Mouse (Mus musculus) lung, embryonic 14.5 days (tissue): ENCODE measurements around the gene Slc34a1. TPM values are rescaled to one million over a fixed set of nuclear protein-coding genes. Genes with fewer than 3 reads are reported as not detected.
A peak's percentile ranks its signal among the peaks of the same experiment; 100 is the strongest.

Source experiments
- ATAC-seq: fragments of 200-750 bp; cut with Nextera tagmentation; 2 replicates; pipeline ENCODE4 v1.8.0; 2017; ENCODE audit warnings: mild to moderate bottlenecking, moderate TSS enrichment, moderate library complexity; ENCODE audit not compliant: insufficient read depth
- DNase-seq: peaks from one replicate; pipeline ENCODE4 v3.0.0-alpha.2; 2015
- H3K27ac ChIP-seq: fragments of 300-500 bp; sonication (generic); 2 replicates; pipeline ENCODE4 v1.5.1; 2014; ENCODE audit warnings: low read depth, mild to moderate bottlenecking, moderate library complexity
- H3K27me3 ChIP-seq: fragments of 300-500 bp; sonication (generic); 2 replicates; pipeline ENCODE4 v1.6.1; 2014; ENCODE audit warnings: low read length, control low read depth; ENCODE audit not compliant: insufficient read depth
- H3K36me3 ChIP-seq: fragments of 300-500 bp; sonication (generic); 2 replicates; pipeline ENCODE4 v1.6.1; 2014; ENCODE audit warnings: control low read depth; ENCODE audit not compliant: insufficient read depth
- H3K4me1 ChIP-seq: fragments of 300-500 bp; sonication (generic); 2 replicates; pipeline ENCODE4 v1.6.1; 2014; ENCODE audit warnings: antibody characterized with exemption, control low read depth; ENCODE audit not compliant: insufficient read depth
- H3K4me2 ChIP-seq: fragments of 300-500 bp; sonication (generic); 2 replicates; pipeline ENCODE4 v1.6.1; 2014; ENCODE audit warnings: mild to moderate bottlenecking
- H3K4me3 ChIP-seq: fragments of 300-500 bp; sonication (generic); 2 replicates; pipeline ENCODE4 v1.5.1; 2014; ENCODE audit warnings: low read depth, low read length
- H3K9ac ChIP-seq: fragments of 300-500 bp; sonication (generic); 2 replicates; pipeline ENCODE4 v1.6.1; 2014
- H3K9me3 ChIP-seq: fragments of 300-500 bp; sonication (generic); 2 replicates; pipeline ENCODE4 v1.6.1; 2016; ENCODE audit warnings: low read depth, low read length, control low read depth
- CTCF ChIP-seq: IDR thresholded peaks from 2 replicates; pipeline ENCODE4 v1.5.1; 2016; ENCODE audit warnings: antibody characterized with exemption, low read depth
- WGBS: fragments of 180-500 bp; shearing (Covaris S2); extraction: QIAGEN DNeasy Blood & Tissue Kit; methylation state at CpG from one replicate; pipeline ENCODE4 v1.1.7; 2014; 5-methylcytosine and 5-hydroxymethylcytosine counted together
- polyA plus RNA-seq: library from polyadenylated mRNA; unstranded; fragments of >200 nt; fragmentation: Nextera tagmentation; extraction: Ambion mirVana; gene quantifications from 2 replicates; pipeline ENCODE4 v1.2.1, GENCODE M21; 2014

Gene Slc34a1
- polyA plus RNA-seq, 1 experiment from 2014 or later, result not detected

DNA sequence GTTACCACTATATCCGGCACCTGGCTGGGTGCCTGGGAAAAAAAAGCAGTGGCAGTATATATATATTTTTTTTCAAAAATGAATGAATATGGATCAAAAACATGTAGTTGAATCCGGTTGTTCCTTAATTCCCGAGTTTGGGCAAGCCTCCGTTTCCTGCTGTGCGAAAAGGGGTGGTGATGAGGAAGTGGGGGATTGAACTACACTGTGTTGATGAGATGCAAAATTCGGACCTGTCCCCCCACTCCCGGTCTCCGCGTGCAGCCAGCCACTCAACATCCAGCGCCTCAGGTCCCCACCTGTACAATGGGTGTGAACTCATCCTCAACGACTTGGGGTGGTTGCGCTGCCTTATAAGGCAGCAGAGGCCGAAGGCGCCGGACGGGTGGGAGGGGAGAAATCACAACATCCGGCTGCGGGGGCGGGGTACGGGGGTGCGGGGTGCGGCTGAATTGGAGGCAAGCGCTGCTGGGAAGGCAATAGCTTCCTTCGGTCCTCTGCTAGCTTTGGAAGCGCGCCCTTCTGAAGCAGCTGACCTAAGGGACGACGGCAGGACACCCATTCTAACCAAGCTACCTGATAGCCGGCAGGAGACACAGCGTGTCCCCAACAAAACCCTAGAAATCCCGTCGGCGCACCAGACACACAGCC lies 46.4 kb downstream of the Slc34a1 start:
- Histone ChIP-seq H3K27me3 (no peaks in the 10 kb centered on the region), H3K4me3 (peak overlapping the region; percentile 93), H3K9me3 (no peaks in the 10 kb centered on the region), H3K9ac (peak overlapping the region; percentile 50), H3K4me1 (peaks cover 10% of the 10 kb centered on the region), H3K36me3 (peaks cover 5% of the 10 kb centered on the region), H3K27ac (peak overlapping the region; percentile 94), H3K4me2 (peak overlapping the region; percentile 89)
- no peak for TF ChIP-seq CTCF
- under 1% methylated on average over 33 of the region's 33 CpGs for WGBS
- peak; percentile 84 for ATAC-seq
- DNase-seq, result peak; percentile 87

DNA sequence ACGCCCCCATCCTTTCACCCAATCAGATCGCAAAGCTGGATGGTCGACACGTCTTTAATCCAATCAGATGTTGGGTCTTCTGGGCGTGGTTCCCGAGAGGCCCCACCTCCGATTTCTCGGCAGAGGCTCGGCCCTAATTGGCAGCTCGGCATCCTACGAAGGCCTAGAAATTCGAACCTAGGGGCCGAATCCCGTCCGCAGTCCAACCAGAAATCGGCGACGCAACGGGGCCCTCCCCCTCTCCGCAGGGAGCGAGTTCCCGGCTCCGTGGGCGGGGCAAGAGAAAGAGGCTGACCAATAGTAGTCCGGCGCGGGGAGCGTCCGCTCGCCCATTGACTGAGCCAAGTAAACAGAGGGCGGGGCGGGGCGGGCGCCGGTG lies 46.9 kb downstream of the Slc34a1 start, which contains the start of gene Grk6:
Gene Grk6 (plus strand): TSS at position 136 of the 379 bp plus-strand sequence.
- H3K27me3 ChIP-seq, result no peaks in the 10 kb centered on the region
- WGBS, result 1% methylated on average over 34 of the region's 35 CpGs

DNA sequence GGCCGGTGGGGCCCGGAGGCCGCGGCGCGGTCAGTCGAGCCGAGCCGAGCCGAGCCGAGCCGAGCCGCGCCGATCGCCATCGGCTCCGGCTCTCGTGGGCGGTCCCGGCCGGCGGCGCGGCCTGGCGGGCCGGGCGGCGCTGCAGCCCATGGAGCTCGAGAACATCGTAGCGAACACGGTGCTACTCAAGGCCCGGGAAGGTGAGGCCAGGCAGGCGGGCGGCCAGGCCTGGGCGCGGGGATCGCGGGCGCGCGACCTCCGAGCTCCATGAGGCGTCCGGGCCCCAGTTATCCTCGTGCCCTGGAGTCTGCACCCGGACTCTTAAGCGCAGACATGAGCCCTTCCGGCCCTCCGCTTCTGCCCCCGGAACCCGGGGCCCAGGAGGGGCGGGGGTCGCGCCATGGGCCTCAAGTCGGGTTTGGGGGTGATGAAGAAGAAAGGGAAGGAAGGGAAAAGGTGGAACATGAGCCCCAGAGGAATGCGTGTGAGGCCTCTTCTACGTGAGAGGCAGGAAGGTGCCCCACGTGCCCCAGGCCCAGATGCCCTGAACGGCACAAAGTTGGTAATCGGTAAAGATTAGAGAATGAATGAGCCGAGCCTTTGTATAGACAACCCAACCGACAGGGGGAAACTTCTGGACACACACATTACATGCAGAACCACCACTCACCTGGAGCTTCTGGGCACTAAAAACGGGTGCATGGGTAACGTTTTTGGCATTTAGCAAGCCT lies 47.5 kb downstream of the Slc34a1 start:
- peak; percentile 24; the same call in 1 of the 2 replicates for TF ChIP-seq CTCF
- peaks cover 10% of the 10 kb centered on the region for H3K4me1 ChIP-seq
- peak overlapping the region; percentile 89 for H3K4me2 ChIP-seq
- H3K9me3 ChIP-seq, result no peaks in the 10 kb centered on the region
- ATAC-seq (no peak), DNase-seq (no peak)
- no peaks in the 10 kb centered on the region for H3K27me3 ChIP-seq
- peak overlapping the region; percentile 93 for H3K4me3 ChIP-seq
- under 1% methylated on average over 66 of the region's 66 CpGs for WGBS
- H3K36me3 ChIP-seq, result peaks cover 16% of the 10 kb centered on the region
- H3K9ac ChIP-seq, result peak overlapping the region; percentile 96
- H3K27ac ChIP-seq, result peak overlapping the region; percentile 94

More for the DNA sequence above, 46.9 kb downstream of the Slc34a1 start, which contains the start of gene Grk6:
- Histone ChIP-seq H3K4me2 (peak within 1 kb of the TSS; percentile 89), H3K36me3 (peaks cover 10% of the 10 kb centered on the region), H3K4me3 (peak within 1 kb of the TSS; percentile 93), H3K9ac (peak within 1 kb of the TSS; percentile 96), H3K9me3 (no peaks in the 10 kb centered on the region), H3K4me1 (peaks cover 10% of the 10 kb centered on the region), H3K27ac (peak within 1 kb of the TSS; percentile 94)
- TF ChIP-seq CTCF, result no peak
- peak; percentile 96 for ATAC-seq
- peak; percentile 100 for DNase-seq

DNA sequence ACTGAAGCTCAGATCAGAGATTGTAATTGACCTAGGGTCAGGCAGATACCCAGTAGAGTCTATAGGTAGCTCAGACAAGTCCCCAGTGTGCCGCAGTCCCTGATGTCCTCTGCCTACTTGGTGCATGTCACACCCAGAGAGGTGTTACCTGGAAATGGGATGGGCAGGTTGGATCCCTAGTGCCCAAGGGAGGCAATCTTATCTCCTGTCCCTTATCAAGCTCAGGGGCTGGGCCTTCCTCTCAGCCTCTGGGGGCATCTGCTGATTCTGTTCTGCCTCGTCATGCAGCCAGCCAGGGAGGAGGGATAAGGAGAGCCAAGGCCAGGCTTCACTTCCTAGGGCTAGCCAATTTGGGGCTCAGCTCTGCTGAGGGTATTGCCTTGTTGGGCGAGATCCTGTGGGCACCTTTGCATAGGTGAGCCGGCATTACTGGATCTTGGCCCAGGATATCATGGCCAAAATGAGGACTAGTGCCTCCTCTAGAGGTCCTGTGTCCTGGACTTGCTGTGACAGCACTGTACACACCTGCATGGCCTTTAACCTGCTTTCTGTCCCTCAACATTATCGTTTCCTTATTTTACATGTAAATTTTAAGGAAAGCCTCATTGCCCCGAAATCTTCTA lies 48.6 kb downstream of the Slc34a1 start:
- no peak for DNase-seq
- ATAC-seq, result no peak
- H3K4me3 ChIP-seq, result peak overlapping the region; percentile 93
- WGBS, result 71% methylated on average over 6 of the region's 6 CpGs
- no peaks in the 10 kb centered on the region for H3K9me3 ChIP-seq
- H3K36me3 ChIP-seq, result peaks cover 27% of the 10 kb centered on the region
- no peak for TF ChIP-seq CTCF
- H3K4me1 ChIP-seq, result peaks cover 10% of the 10 kb centered on the region
- H3K9ac ChIP-seq, result peak overlapping the region; percentile 96
- H3K4me2 ChIP-seq, result peak overlapping the region; percentile 89
- no peak overlapping the region for H3K27ac ChIP-seq
- H3K27me3 ChIP-seq, result no peaks in the 10 kb centered on the region

DNA sequence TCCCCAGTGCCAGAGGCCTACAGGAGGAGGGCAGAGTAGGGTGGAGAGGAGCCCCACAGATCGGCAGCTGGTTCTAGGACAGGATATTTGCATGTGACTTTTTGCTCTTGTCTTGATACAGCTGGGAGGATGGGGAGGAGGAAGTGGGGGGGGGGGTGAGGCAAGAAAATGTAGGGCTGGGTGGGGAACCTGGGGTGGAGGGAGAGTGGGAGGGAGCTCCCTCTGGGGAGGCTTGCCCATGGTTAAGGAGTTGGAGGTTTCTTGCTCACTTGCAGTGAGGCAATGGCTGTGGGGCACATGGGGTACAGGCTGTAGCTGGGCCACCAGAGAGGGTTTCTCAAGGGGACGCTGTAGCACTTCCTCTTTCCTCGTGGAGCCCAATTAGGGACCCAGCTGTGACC lies 49.6 kb downstream of the Slc34a1 start:
- ATAC-seq (no peak), DNase-seq (no peak)
- TF ChIP-seq CTCF, result no peak
- Histone ChIP-seq H3K9me3 (no peaks in the 10 kb centered on the region), H3K9ac (peak overlapping the region; percentile 14; the same call in 1 of the 2 replicates), H3K4me2 (0 out of 2 replicates have a peak overlapping the region, but pooled peaks have one; percentile 89), H3K4me1 (peaks cover 10% of the 10 kb centered on the region), H3K27ac (no peak overlapping the region), H3K36me3 (peaks cover 36% of the 10 kb centered on the region), H3K4me3 (no peak overlapping the region), H3K27me3 (no peaks in the 10 kb centered on the region)
- 40% methylated on average over 3 of the region's 3 CpGs for WGBS

DNA sequence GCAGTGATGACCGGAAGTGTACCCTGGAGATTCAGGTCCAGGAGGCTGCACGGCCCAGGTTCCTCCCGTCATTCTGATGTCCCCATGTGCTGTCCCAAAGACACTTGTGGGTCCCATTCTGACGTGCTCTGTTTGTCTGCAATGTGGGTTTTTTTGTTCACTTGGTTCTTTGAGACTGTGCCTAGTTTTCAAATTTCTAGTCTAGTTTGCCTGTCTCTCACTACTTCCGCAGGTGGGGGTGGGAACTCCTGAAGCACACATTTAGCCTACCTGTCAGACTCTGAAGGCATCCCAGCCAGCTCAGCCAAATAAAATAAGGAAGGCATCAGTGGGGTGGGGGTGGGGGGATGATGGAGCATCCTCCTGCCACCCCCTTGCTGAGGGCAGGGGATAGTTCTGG lies 50.1 kb downstream of the Slc34a1 start:
- Histone ChIP-seq H3K36me3 (peaks cover 42% of the 10 kb centered on the region), H3K27ac (no peak overlapping the region), H3K9ac (no peak overlapping the region), H3K27me3 (no peaks in the 10 kb centered on the region), H3K9me3 (no peaks in the 10 kb centered on the region), H3K4me1 (peaks cover 10% of the 10 kb centered on the region), H3K4me2 (no peak overlapping the region), H3K4me3 (no peak overlapping the region)
- ATAC-seq, result no peak
- 89% methylated on average over 5 of the region's 5 CpGs for WGBS
- TF ChIP-seq CTCF, result no peak
- DNase-seq, result no peak

DNA sequence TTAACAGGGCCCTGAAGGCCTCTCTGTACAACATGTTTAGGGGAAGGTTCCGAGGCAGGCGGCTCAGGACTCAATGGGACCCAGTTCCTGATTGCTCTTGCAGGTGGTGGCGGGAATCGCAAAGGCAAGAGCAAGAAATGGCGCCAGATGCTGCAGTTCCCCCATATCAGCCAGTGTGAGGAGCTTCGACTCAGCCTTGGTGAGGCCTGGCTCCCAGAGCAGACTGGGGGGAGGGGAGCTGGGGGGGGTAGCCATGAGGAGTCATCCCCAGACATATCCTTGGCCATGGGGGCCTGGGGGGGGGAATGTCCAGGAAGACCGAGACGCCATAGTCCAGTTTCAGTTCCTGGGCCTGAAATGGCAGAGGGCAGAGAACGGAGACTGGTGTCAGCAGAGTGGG lies 51.2 kb downstream of the Slc34a1 start:
- WGBS, result 92% methylated on average over 9 of the region's 9 CpGs
- no peak overlapping the region for H3K27ac ChIP-seq
- peaks cover 6% of the 10 kb centered on the region for H3K4me1 ChIP-seq
- no peak overlapping the region for H3K4me2 ChIP-seq
- H3K9me3 ChIP-seq, result no peaks in the 10 kb centered on the region
- ATAC-seq (no peak), DNase-seq (no peak)
- H3K27me3 ChIP-seq, result no peaks in the 10 kb centered on the region
- no peak overlapping the region for H3K4me3 ChIP-seq
- peaks cover 53% of the 10 kb centered on the region for H3K36me3 ChIP-seq
- TF ChIP-seq CTCF, result no peak
- H3K9ac ChIP-seq, result no peak overlapping the region
